Mouse (Mus musculus) forebrain, embryonic 15.5 days (tissue): ENCODE measurements around the gene H2afx. TPM values are rescaled to one million over a fixed set of nuclear protein-coding genes. Genes with fewer than 3 reads are reported as not detected.
"Not testable (repeated sequence)": the region's sequence is repeated elsewhere in the genome, so short reads cannot be mapped to it uniquely, and the experiment has no call there.

Experiments used
- ATAC-seq: fragments of 200-750 bp; cut with Nextera tagmentation; replicated peaks from 2 replicates; pipeline ENCODE4 v1.8.0; 2017; ENCODE audit warnings: mild to moderate bottlenecking, moderate TSS enrichment, moderate library complexity
- H3K27ac ChIP-seq: fragments of 300-500 bp; sonication (generic); replicated peaks from 2 replicates; pipeline ENCODE4 v1.5.1; 2015; ENCODE audit warnings: mild to moderate bottlenecking, inconsistent platforms
- H3K27me3 ChIP-seq: fragments of 300-500 bp; sonication (generic); 2 replicates; pipeline ENCODE4 v1.6.1; 2015; ENCODE audit warnings: inconsistent platforms
- H3K36me3 ChIP-seq: fragments of 300-500 bp; sonication (generic); 2 replicates; pipeline ENCODE4 v1.6.1; 2015; ENCODE audit warnings: mild to moderate bottlenecking, inconsistent platforms
- H3K4me1 ChIP-seq: fragments of 300-500 bp; sonication (generic); 2 replicates; pipeline ENCODE4 v1.6.1; 2015; ENCODE audit warnings: inconsistent platforms
- H3K4me2 ChIP-seq: fragments of 300-500 bp; sonication (generic); replicated peaks from 2 replicates; pipeline ENCODE4 v1.6.1; 2015; ENCODE audit warnings: mild to moderate bottlenecking, inconsistent platforms
- H3K4me3 ChIP-seq: fragments of 300-500 bp; sonication (generic); 2 replicates; pipeline ENCODE4 v1.5.1; 2015; ENCODE audit warnings: mild to moderate bottlenecking, inconsistent platforms
- H3K9ac ChIP-seq: fragments of 300-500 bp; sonication (generic); replicated peaks from 2 replicates; pipeline ENCODE4 v1.6.1; 2015; ENCODE audit warnings: mild to moderate bottlenecking, inconsistent platforms
- H3K9me3 ChIP-seq: fragments of 300-500 bp; sonication (generic); 2 replicates; pipeline ENCODE4 v1.6.1; 2016; ENCODE audit warnings: inconsistent platforms
- WGBS: fragments of 180-500 bp; shearing (Covaris S2); methylation state at CpG from one replicate; pipeline ENCODE4 v1.1.7; 2015; ENCODE audit warnings: mixed read lengths; 5-methylcytosine and 5-hydroxymethylcytosine counted together
- polyA plus RNA-seq: library from polyadenylated mRNA; unstranded; fragments of >200 nt; fragmentation: Nextera tagmentation; extraction: Ambion mirVana; gene quantifications from 2 replicates; pipeline ENCODE4 v1.2.1, GENCODE M21; 2015

Gene H2afx
- polyA plus RNA-seq, 1 experiment from 2014 or later = 232 TPM

- Histone ChIP-seq H3K4me2 (peak within 1 kb of the TSS; percentile 86), H3K4me1 (peaks cover 36% of the 10 kb centered on the region), H3K27me3 (no peaks in the 10 kb centered on the region), H3K9me3 (no peaks in the 10 kb centered on the region), H3K9ac (peak within 1 kb of the TSS; percentile 84), H3K4me3 (peak within 1 kb of the TSS; percentile 73), H3K36me3 (peaks cover 10% of the 10 kb centered on the region; the same call in 1 of the 2 replicates), H3K27ac (peak within 1 kb of the TSS; percentile 78)
- under 1% methylated on average over 67 of the region's 67 CpGs for WGBS
- ATAC-seq = peak; percentile 98
Measured at GRCm38 (mm10) chr9:44319887-44320798, 14.4 kb upstream of the H2afx start, which contains the start of gene C2cd2l. C2cd2l (minus strand) TSS chr9:44320285.

GRCm38 (mm10) chr9:44320799-44321133 is 13.7 kb upstream of the H2afx start:
- ATAC-seq = peak; percentile 17
- H3K27me3 ChIP-seq = no peaks in the 10 kb centered on the region
- peak overlapping the region; percentile 76 for H3K27ac ChIP-seq
- 19% methylated on average over 6 of the region's 6 CpGs for WGBS
- H3K4me3 ChIP-seq = peak overlapping the region; percentile 73
- H3K4me1 ChIP-seq = peaks cover 38% of the 10 kb centered on the region
- H3K36me3 ChIP-seq = peaks cover 4% of the 10 kb centered on the region; the same call in 1 of the 2 replicates
- H3K9me3 ChIP-seq = no peaks in the 10 kb centered on the region
- peak overlapping the region; percentile 86 for H3K4me2 ChIP-seq
- peak overlapping the region; percentile 84 for H3K9ac ChIP-seq

- not testable (repeated sequence) for H3K36me3 ChIP-seq, H3K9ac ChIP-seq, H3K27ac ChIP-seq, ATAC-seq, H3K4me3 ChIP-seq, H3K9me3 ChIP-seq, H3K4me2 ChIP-seq, H3K27me3 ChIP-seq
- WGBS = 77% methylated on average over 4 of the region's 4 CpGs
- H3K4me1 ChIP-seq = peaks cover 34% of the 10 kb centered on the region
Measured at GRCm38 (mm10) chr9:44323656-44324055, 10.8 kb upstream of the H2afx start.

GRCm38 (mm10) chr9:44324147-44324546 is 10.3 kb upstream of the H2afx start:
- Histone ChIP-seq H3K4me3 (no peak overlapping the region), H3K4me1 (peaks cover 29% of the 10 kb centered on the region), H3K36me3 (peaks cover 4% of the 10 kb centered on the region; the same call in 1 of the 2 replicates), H3K9ac (no peak overlapping the region), H3K9me3 (no peaks in the 10 kb centered on the region), H3K27ac (no peak overlapping the region), H3K4me2 (no peak overlapping the region), H3K27me3 (no peaks in the 10 kb centered on the region)
- 83% methylated on average over 6 of the region's 6 CpGs for WGBS
- no peak for ATAC-seq

GRCm38 (mm10) chr9:44325032-44325767 is 9.3 kb upstream of the H2afx start:
- H3K27me3 ChIP-seq, ATAC-seq, H3K9ac ChIP-seq, H3K9me3 ChIP-seq, H3K36me3 ChIP-seq: not testable (repeated sequence)
- WGBS = 64% methylated on average over 7 of the region's 8 CpGs
- Histone ChIP-seq H3K4me2 (peak overlapping the region; percentile 74), H3K4me1 (peaks cover 26% of the 10 kb centered on the region), H3K27ac (peak overlapping the region; percentile 87), H3K4me3 (peak overlapping the region; percentile 83; the same call in 1 of the 2 replicates)

GRCm38 (mm10) chr9:44325768-44326370 is 8.6 kb upstream of the H2afx start, which contains the start of gene Dpagt1:
Dpagt1 (plus strand) TSS chr9:44326019.
- peak; percentile 17; the same call in 1 of the 2 replicates for ATAC-seq
- Histone ChIP-seq H3K9me3 (no peaks in the 10 kb centered on the region), H3K36me3 (peaks cover 12% of the 10 kb centered on the region), H3K4me2 (peak within 1 kb of the TSS; percentile 74), H3K4me1 (peaks cover 21% of the 10 kb centered on the region), H3K9ac (peak within 1 kb of the TSS; percentile 84), H3K4me3 (peak within 1 kb of the TSS; percentile 83), H3K27ac (peak within 1 kb of the TSS; percentile 87), H3K27me3 (no peaks in the 10 kb centered on the region)
- WGBS = 2% methylated on average over 12 of the region's 12 CpGs

GRCm38 (mm10) chr9:44326371-44327063 is 8.0 kb upstream of the H2afx start:
- H3K36me3 ChIP-seq = peaks cover 19% of the 10 kb centered on the region
- peak overlapping the region; percentile 84 for H3K9ac ChIP-seq
- no peaks in the 10 kb centered on the region for H3K9me3 ChIP-seq
- H3K27ac ChIP-seq = peak overlapping the region; percentile 87
- peaks cover 17% of the 10 kb centered on the region for H3K4me1 ChIP-seq
- H3K4me2 ChIP-seq = peak overlapping the region; percentile 74
- peak overlapping the region; percentile 83 for H3K4me3 ChIP-seq
- H3K27me3 ChIP-seq = no peaks in the 10 kb centered on the region
- ATAC-seq = peak; percentile 93
- WGBS = under 1% methylated on average over 38 of the region's 38 CpGs

- Histone ChIP-seq H3K4me1 (peaks cover 17% of the 10 kb centered on the region), H3K36me3 (peaks cover 24% of the 10 kb centered on the region), H3K27ac (peak overlapping the region; percentile 87), H3K4me3 (peak overlapping the region; percentile 83), H3K4me2 (peak overlapping the region; percentile 74), H3K27me3 (no peaks in the 10 kb centered on the region), H3K9me3 (no peaks in the 10 kb centered on the region), H3K9ac (peak overlapping the region; percentile 84)
- ATAC-seq = peak; percentile 17
- WGBS = 2% methylated on average over 22 of the region's 22 CpGs
Measured at GRCm38 (mm10) chr9:44327064-44327711, 7.3 kb upstream of the H2afx start.

- H3K4me2 ChIP-seq = peak overlapping the region; percentile 74
- peak overlapping the region; percentile 84 for H3K9ac ChIP-seq
- H3K27me3 ChIP-seq = no peaks in the 10 kb centered on the region
- H3K4me1 ChIP-seq = peaks cover 17% of the 10 kb centered on the region
- no peak overlapping the region for H3K27ac ChIP-seq
- ATAC-seq = no peak
- H3K9me3 ChIP-seq = no peaks in the 10 kb centered on the region
- H3K36me3 ChIP-seq = peaks cover 31% of the 10 kb centered on the region
- WGBS = 91% methylated on average over 5 of the region's 5 CpGs
- peak overlapping the region; percentile 83 for H3K4me3 ChIP-seq
Measured at GRCm38 (mm10) chr9:44327926-44328325, 6.6 kb upstream of the H2afx start.

GRCm38 (mm10) chr9:44330736-44331135 is 3.8 kb upstream of the H2afx start:
- no peak overlapping the region for H3K9ac ChIP-seq
- H3K4me1 ChIP-seq = peaks cover 19% of the 10 kb centered on the region
- H3K9me3 ChIP-seq = no peaks in the 10 kb centered on the region
- H3K36me3 ChIP-seq = peaks cover 42% of the 10 kb centered on the region
- H3K27me3 ChIP-seq = no peaks in the 10 kb centered on the region
- no peak overlapping the region for H3K27ac ChIP-seq
- no peak for ATAC-seq
- WGBS = 89% methylated on average over 6 of the region's 6 CpGs
- H3K4me3 ChIP-seq = no peak overlapping the region
- H3K4me2 ChIP-seq = no peak overlapping the region
